Mouse (Mus musculus): ENCODE results near the gene Fgf22. TPM values are rescaled to one million over a fixed set of nuclear protein-coding genes. Genes with fewer than 3 reads are reported as not detected.

Fgf22 gene
- polyA plus RNA-seq, 1 experiment from 2014 or later: 1.00 TPM

- ATAC-seq (ENCODE audit: low FRiP score): no peak
- H3K27ac ChIP-seq: peak overlapping the region; percentile 98
- WGBS: 35% methylated on average over 11 of the region's 11 CpGs
- peak overlapping the region; percentile 68 for H3K9ac ChIP-seq
- peaks cover 87% of the 10 kb centered on the region for H3K4me1 ChIP-seq (replicated peaks)
- peak overlapping the region; percentile 26 for H3K4me2 ChIP-seq
- H3K27me3 ChIP-seq: no peaks in the 10 kb centered on the region
- no peaks in the 10 kb centered on the region for H3K9me3 ChIP-seq
- peaks cover 13% of the 10 kb centered on the region for H3K36me3 ChIP-seq
- no peak overlapping the region for H3K4me3 ChIP-seq
Measured at GRCm38 (mm10) chr10:79802331-79802971, 47.6 kb downstream of the Fgf22 start.

- H3K4me3 ChIP-seq: peak overlapping the region; percentile 30
- H3K4me1 ChIP-seq (replicated peaks): peaks cover 87% of the 10 kb centered on the region
- 6% methylated on average over 29 of the region's 29 CpGs for WGBS
- peak overlapping the region; percentile 98 for H3K27ac ChIP-seq
- peak overlapping the region; percentile 58 for H3K4me2 ChIP-seq
- no peaks in the 10 kb centered on the region for H3K9me3 ChIP-seq
- H3K27me3 ChIP-seq: no peaks in the 10 kb centered on the region
- peak; percentile 92 for ATAC-seq (ENCODE audit: low FRiP score)
- peaks cover 27% of the 10 kb centered on the region for H3K36me3 ChIP-seq
- H3K9ac ChIP-seq: peak overlapping the region; percentile 68
Measured at GRCm38 (mm10) chr10:79803716-79804323, 48.9 kb downstream of the Fgf22 start.

GRCm38 (mm10) chr10:79805636-79806035 lies 50.8 kb downstream of the Fgf22 start:
- no peaks in the 10 kb centered on the region for H3K27me3 ChIP-seq
- WGBS: 76% methylated on average over 11 of the region's 11 CpGs
- H3K36me3 ChIP-seq: peaks cover 41% of the 10 kb centered on the region
- no peak for ATAC-seq (ENCODE audit: low FRiP score)
- no peaks in the 10 kb centered on the region for H3K9me3 ChIP-seq
- H3K4me3 ChIP-seq: no peak overlapping the region
- H3K4me2 ChIP-seq: no peak overlapping the region
- peak overlapping the region; percentile 98; the same call in 1 of the 2 replicates for H3K27ac ChIP-seq
- peak overlapping the region; percentile 19; the same call in 1 of the 2 replicates for H3K9ac ChIP-seq
- H3K4me1 ChIP-seq (replicated peaks): peaks cover 77% of the 10 kb centered on the region

- Histone ChIP-seq H3K9me3 (no peaks in the 10 kb centered on the region), H3K9ac (no peak overlapping the region), H3K4me1 (replicated peaks) (peaks cover 70% of the 10 kb centered on the region), H3K27me3 (no peaks in the 10 kb centered on the region), H3K4me3 (no peak overlapping the region), H3K27ac (peak overlapping the region; percentile 98; the same call in 1 of the 2 replicates), H3K4me2 (no peak overlapping the region), H3K36me3 (peaks cover 46% of the 10 kb centered on the region)
- 83% methylated on average over 9 of the region's 9 CpGs for WGBS
- ATAC-seq (ENCODE audit: low FRiP score): no peak
Measured at GRCm38 (mm10) chr10:79806331-79806730, 51.5 kb downstream of the Fgf22 start.

- peaks cover 63% of the 10 kb centered on the region for H3K4me1 ChIP-seq (replicated peaks)
- H3K36me3 ChIP-seq: peaks cover 52% of the 10 kb centered on the region
- WGBS: 85% methylated on average over 10 of the region's 10 CpGs
- no peaks in the 10 kb centered on the region for H3K9me3 ChIP-seq
- no peak for ATAC-seq (ENCODE audit: low FRiP score)
- peak overlapping the region; percentile 98 for H3K27ac ChIP-seq
- H3K4me2 ChIP-seq: no peak overlapping the region
- H3K27me3 ChIP-seq: no peaks in the 10 kb centered on the region
- no peak overlapping the region for H3K9ac ChIP-seq
- H3K4me3 ChIP-seq: no peak overlapping the region
Measured at GRCm38 (mm10) chr10:79806972-79807371, 52.1 kb downstream of the Fgf22 start.

- no peaks in the 10 kb centered on the region for H3K9me3 ChIP-seq
- H3K36me3 ChIP-seq: peaks cover 58% of the 10 kb centered on the region
- H3K9ac ChIP-seq: peak overlapping the region; percentile 11; the same call in 1 of the 2 replicates
- no peaks in the 10 kb centered on the region for H3K27me3 ChIP-seq
- ATAC-seq (ENCODE audit: low FRiP score): no peak
- H3K27ac ChIP-seq: peak overlapping the region; percentile 98
- 44% methylated on average over 11 of the region's 11 CpGs for WGBS
- H3K4me3 ChIP-seq: no peak overlapping the region
- no peak overlapping the region for H3K4me2 ChIP-seq
- H3K4me1 ChIP-seq (replicated peaks): peaks cover 55% of the 10 kb centered on the region
Measured at GRCm38 (mm10) chr10:79807826-79808225, 53.0 kb downstream of the Fgf22 start.

Other genes with a start within 250 kb of the Fgf22 start
- gene Plpp2, start 221.3 kb upstream of the Fgf22 start, polyA plus RNA-seq (2015; fragmentation: Nextera tagmentation; extraction: Ambion mirVana): 14.5 and 16.5 TPM in 2 replicates
- 52.4 and 57.1 TPM in 2 replicates for gene Mier2, start 199.9 kb upstream of the Fgf22 start, polyA plus RNA-seq (2015; fragmentation: Nextera tagmentation; extraction: Ambion mirVana)
- gene Theg, start 167.7 kb upstream of the Fgf22 start, polyA plus RNA-seq (2015; fragmentation: Nextera tagmentation; extraction: Ambion mirVana): not detected in 2 replicates
- gene C2cd4c, start 141.1 kb upstream of the Fgf22 start, polyA plus RNA-seq (2015; fragmentation: Nextera tagmentation; extraction: Ambion mirVana): 0.17 and 0.27 TPM in 2 replicates
- gene Shc2, start 117.2 kb upstream of the Fgf22 start, polyA plus RNA-seq (2015; fragmentation: Nextera tagmentation; extraction: Ambion mirVana): 24.5 and 26.5 TPM in 2 replicates
- not detected in 2 replicates for gene Odf3l2, start 109.3 kb upstream of the Fgf22 start, polyA plus RNA-seq (2015; fragmentation: Nextera tagmentation; extraction: Ambion mirVana)
- gene Madcam1, start 90.5 kb upstream of the Fgf22 start, polyA plus RNA-seq (2015; fragmentation: Nextera tagmentation; extraction: Ambion mirVana): 0.87 and 0.88 TPM in 2 replicates
- 86.5 and 93.4 TPM in 2 replicates for gene Tpgs1, start 85.7 kb upstream of the Fgf22 start, polyA plus RNA-seq (2015; fragmentation: Nextera tagmentation; extraction: Ambion mirVana)
- 92.7 and 100 TPM in 2 replicates for gene Cdc34, start 72.9 kb upstream of the Fgf22 start, polyA plus RNA-seq (2015; fragmentation: Nextera tagmentation; extraction: Ambion mirVana)
- 1.1 and 1.4 TPM in 2 replicates for gene Gzmm, start 66.1 kb upstream of the Fgf22 start, polyA plus RNA-seq (2015; fragmentation: Nextera tagmentation; extraction: Ambion mirVana)
- 690 and 717 TPM in 2 replicates for gene Bsg, start 50.6 kb upstream of the Fgf22 start, polyA plus RNA-seq (2015; fragmentation: Nextera tagmentation; extraction: Ambion mirVana)
- gene Hcn2, start 38.4 kb upstream of the Fgf22 start, polyA plus RNA-seq (2015; fragmentation: Nextera tagmentation; extraction: Ambion mirVana): 0.43 and 0.64 TPM in 2 replicates
- gene Polrmt, start 8.5 kb upstream of the Fgf22 start, polyA plus RNA-seq (2015; fragmentation: Nextera tagmentation; extraction: Ambion mirVana): 37.1 and 42.4 TPM in 2 replicates
- 87.9 and 90.7 TPM in 2 replicates for gene Rnf126, start 11.9 kb downstream of the Fgf22 start, polyA plus RNA-seq (2015; fragmentation: Nextera tagmentation; extraction: Ambion mirVana)
- 1.3 and 1.4 TPM in 2 replicates for gene Fstl3, start 22.2 kb downstream of the Fgf22 start, polyA plus RNA-seq (2015; fragmentation: Nextera tagmentation; extraction: Ambion mirVana)
- gene Prss57, start 35.9 kb downstream of the Fgf22 start, polyA plus RNA-seq (2015; fragmentation: Nextera tagmentation; extraction: Ambion mirVana): 0.18 TPM in 1 of 2 replicates, not detected in the other
- gene Palm, start 38.5 kb downstream of the Fgf22 start, polyA plus RNA-seq (2015; fragmentation: Nextera tagmentation; extraction: Ambion mirVana): 240 and 252 TPM in 2 replicates
- gene Misp, start 65.9 kb downstream of the Fgf22 start, polyA plus RNA-seq (2015; fragmentation: Nextera tagmentation; extraction: Ambion mirVana): 0.84 and 1.0 TPM in 2 replicates
- gene Ptbp1, start 99.4 kb downstream of the Fgf22 start, polyA plus RNA-seq (2015; fragmentation: Nextera tagmentation; extraction: Ambion mirVana): 84.7 and 86.0 TPM in 2 replicates
- 13.9 and 15.6 TPM in 2 replicates for gene Prtn3, start 119.4 kb downstream of the Fgf22 start, polyA plus RNA-seq (2015; fragmentation: Nextera tagmentation; extraction: Ambion mirVana)
- gene Plppr3, start 119.6 kb downstream of the Fgf22 start, polyA plus RNA-seq (2015; fragmentation: Nextera tagmentation; extraction: Ambion mirVana): 396 and 407 TPM in 2 replicates
- gene Elane, start 131.2 kb downstream of the Fgf22 start, polyA plus RNA-seq (2015; fragmentation: Nextera tagmentation; extraction: Ambion mirVana): 0.34 TPM in 1 of 2 replicates, not detected in the other
- gene Cfd, start 135.8 kb downstream of the Fgf22 start, polyA plus RNA-seq (2015; fragmentation: Nextera tagmentation; extraction: Ambion mirVana): not detected in 2 replicates
- gene Med16, start 153.8 kb downstream of the Fgf22 start, polyA plus RNA-seq (2015; fragmentation: Nextera tagmentation; extraction: Ambion mirVana): 55.3 and 58.3 TPM in 2 replicates
- 20.6 and 22.0 TPM in 2 replicates for gene Gm26602, start 155.8 kb downstream of the Fgf22 start, polyA plus RNA-seq (2015; fragmentation: Nextera tagmentation; extraction: Ambion mirVana)
- 2.1 and 2.3 TPM in 2 replicates for gene Kiss1r, start 161.9 kb downstream of the Fgf22 start, polyA plus RNA-seq (2015; fragmentation: Nextera tagmentation; extraction: Ambion mirVana)
- gene R3hdm4, start 166.1 kb downstream of the Fgf22 start, polyA plus RNA-seq (2015; fragmentation: Nextera tagmentation; extraction: Ambion mirVana): 243 and 256 TPM in 2 replicates
- gene Arid3a, start 172.0 kb downstream of the Fgf22 start, polyA plus RNA-seq (2015; fragmentation: Nextera tagmentation; extraction: Ambion mirVana): 3.5 and 4.0 TPM in 2 replicates
- gene Wdr18, start 205.1 kb downstream of the Fgf22 start, polyA plus RNA-seq (2015; fragmentation: Nextera tagmentation; extraction: Ambion mirVana): 77.4 and 77.9 TPM in 2 replicates
- 0.61 and 0.65 TPM in 2 replicates for gene Grin3b, start 215.6 kb downstream of the Fgf22 start, polyA plus RNA-seq (2015; fragmentation: Nextera tagmentation; extraction: Ambion mirVana)
- gene Tmem259, start 229.3 kb downstream of the Fgf22 start, polyA plus RNA-seq (2015; fragmentation: Nextera tagmentation; extraction: Ambion mirVana): 16.0 and 16.3 TPM in 2 replicates
- gene Cnn2, start 233.5 kb downstream of the Fgf22 start, polyA plus RNA-seq (2015; fragmentation: Nextera tagmentation; extraction: Ambion mirVana): 43.7 and 53.1 TPM in 2 replicates
- 5.2 and 6.1 TPM in 2 replicates for gene Abca7, start 241.4 kb downstream of the Fgf22 start, polyA plus RNA-seq (2015; fragmentation: Nextera tagmentation; extraction: Ambion mirVana)